In the genomic region with DNA sequence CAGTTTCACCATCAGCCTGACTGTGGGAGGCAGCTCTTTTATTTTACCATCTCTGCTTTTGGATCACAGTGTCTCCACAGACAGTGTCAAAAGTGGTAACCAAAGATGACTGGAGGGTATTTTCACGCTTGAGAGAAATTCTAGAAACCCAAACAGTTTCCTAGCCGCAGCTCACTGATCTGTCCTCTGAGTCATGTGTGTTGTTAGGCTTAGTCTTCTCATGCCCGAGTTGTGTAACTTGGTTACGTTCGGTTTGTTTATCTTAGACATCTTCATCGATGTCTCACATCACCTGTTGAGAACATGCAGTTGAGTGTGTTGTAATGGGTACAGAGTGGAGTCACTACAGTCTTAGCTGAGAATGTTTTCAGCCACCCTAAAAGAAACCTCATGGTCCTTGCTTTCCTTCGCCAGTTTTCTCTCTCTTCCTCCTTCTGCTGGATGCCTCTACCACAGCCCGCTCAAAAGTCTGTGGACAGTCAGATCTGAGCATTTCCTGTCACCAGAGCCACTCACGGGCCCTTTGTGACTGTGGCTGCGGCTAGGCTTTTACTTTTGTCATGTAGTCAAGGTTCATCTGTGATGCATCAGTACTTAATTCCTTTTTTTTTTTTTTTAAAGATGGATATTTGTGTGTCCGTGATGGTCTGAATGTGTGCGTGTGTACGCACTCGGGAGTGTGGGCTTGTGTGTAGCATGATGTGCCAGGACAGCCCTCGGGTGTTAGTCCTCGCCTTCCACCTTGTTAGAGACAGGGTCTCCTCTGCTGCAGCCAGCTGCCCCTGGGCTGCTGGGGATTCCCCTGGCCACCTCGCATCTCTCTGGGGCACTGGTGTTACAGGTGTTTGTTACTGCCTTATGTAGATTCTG, we compare ENCODE assay signal across 9 mouse cellular contexts. TPM values are rescaled to one million over a fixed set of nuclear protein-coding genes. Genes with fewer than 3 reads are reported as not detected.
DNase-seq lines count a peak whose midpoint lies in the region; ATAC-seq lines count a peak whose summit lies in the region.
"Had no signal": no experiment of that assay in that cellular context is flagged by ENCODE, and none has a peak within 500 bp of the region (broad histone marks: within the 10 kb centered on the region; RNA-seq: fewer than 3 reads in every experiment).

No protein-coding gene starts in this region.

- no peak overlapping the region for H3K4me2 ChIP-seq in midbrain, embryonic 11.5 days
- H3K4me2 ChIP-seq: limb, embryonic 12.5 days had no signal

- H3K36me3 ChIP-seq in forebrain, embryonic 10.5 days (replicated peaks) = peaks cover 22% of the 10 kb centered on the region
- H3K36me3 ChIP-seq in midbrain, embryonic 11.5 days (ENCODE audit: control insufficient read depth, insufficient read depth, low read length) = no peaks in the 10 kb centered on the region

- WGBS in forebrain, embryonic 10.5 days = 91% methylated on average over 17 of the region's 17 CpGs
- 89% methylated on average over 17 of the region's 17 CpGs for WGBS in midbrain, embryonic 11.5 days

- peak; percentile 59 for DNase-seq in 3T3-L1 (ENCODE audit: low read depth, low spot score)
- DNase-seq in B cell, adult 2 months = peak; percentile 80 to 83
- DNase-seq in naive thymus-derived CD4-positive, alpha-beta T cell, adult 2 months (ENCODE audit: low read depth) = peak; percentile 86
- no peak for DNase-seq in forebrain, embryonic 10.5 days (ENCODE audit: extremely low spot score, low spot score)
- no peak for DNase-seq in midbrain, embryonic 11.5 days (ENCODE audit: low spot score, missing footprints)
- DNase-seq in right cerebral cortex, postnatal 25 days = no peak
- DNase-seq: gastrocnemius, postnatal 14 days had no signal

- H3K9ac ChIP-seq in midbrain, embryonic 11.5 days (ENCODE audit: low read length) = no peak overlapping the region
- H3K9ac ChIP-seq: limb, embryonic 12.5 days had no signal

- no peak overlapping the region for H3K4me3 ChIP-seq in forebrain, embryonic 10.5 days
- no peak overlapping the region for H3K4me3 ChIP-seq in midbrain, embryonic 11.5 days (ENCODE audit: low read depth, low read length)
- H3K4me3 ChIP-seq: limb, embryonic 12.5 days had no signal

- ATAC-seq in granulocyte monocyte progenitor cell, adult 5-6 weeks (replicated peaks; ENCODE audit: poor library complexity, severe bottlenecking) = peak; percentile 48
- no peak for ATAC-seq in midbrain, embryonic 11.5 days (ENCODE audit: low FRiP score)

- peaks cover 26% of the 10 kb centered on the region for H3K4me1 ChIP-seq in forebrain, embryonic 10.5 days
- H3K4me1 ChIP-seq in midbrain, embryonic 11.5 days (ENCODE audit: control insufficient read depth, insufficient read depth, low read length) = peaks cover 13% of the 10 kb centered on the region

- no peaks in the 10 kb centered on the region for H3K27me3 ChIP-seq in forebrain, embryonic 10.5 days (ENCODE audit: poor library complexity, severe bottlenecking)
- H3K27me3 ChIP-seq in midbrain, embryonic 11.5 days (ENCODE audit: control insufficient read depth, insufficient read depth, low read length) = no peaks in the 10 kb centered on the region
- H3K27me3 ChIP-seq: limb, embryonic 12.5 days had no signal

- no peak overlapping the region for H3K27ac ChIP-seq in forebrain, embryonic 10.5 days
- H3K27ac ChIP-seq in midbrain, embryonic 11.5 days (ENCODE audit: low read depth, low read length) = no peak overlapping the region
- H3K27ac ChIP-seq: limb, embryonic 12.5 days had no signal

- no peaks in the 10 kb centered on the region; the same call in 1 of the 2 replicates for H3K9me3 ChIP-seq in forebrain, embryonic 10.5 days
- H3K9me3 ChIP-seq in midbrain, embryonic 11.5 days (ENCODE audit: control insufficient read depth, low read length) = no peaks in the 10 kb centered on the region
- H3K9me3 ChIP-seq: limb, embryonic 12.5 days had no signal

RNA-seq across cellular contexts. Expression of a gene that starts 3.5 kb away (rescaled TPM):
- 83.3 and 104 TPM in 2 replicates for total RNA-seq in granulocyte monocyte progenitor cell, adult 5-6 weeks (2014; fragmentation: Nextera tagmentation)
- total RNA-seq in granulocyte monocyte progenitor cell, adult 5-6 weeks (2017) = 51.9 and 63.8 TPM in 2 replicates
- polyA plus RNA-seq in forebrain, embryonic 10.5 days (2016; fragmentation: Nextera tagmentation; extraction: Ambion mirVana) = 12.0 and 13.8 TPM in 2 replicates
- 17.2 and 19.5 TPM in 2 replicates for polyA plus RNA-seq in midbrain, embryonic 11.5 days (2014; fragmentation: Nextera tagmentation; extraction: Ambion mirVana)

RNA-seq across cellular contexts. Expression of a gene that starts 48.1 kb away (rescaled TPM):
- 1.1 and 4.0 TPM in 2 replicates for total RNA-seq in granulocyte monocyte progenitor cell, adult 5-6 weeks (2014; fragmentation: Nextera tagmentation)
- total RNA-seq in granulocyte monocyte progenitor cell, adult 5-6 weeks (2017) = 0.65 and 0.82 TPM in 2 replicates
- polyA plus RNA-seq in forebrain, embryonic 10.5 days (2016; fragmentation: Nextera tagmentation; extraction: Ambion mirVana) = 9.0 and 9.3 TPM in 2 replicates
- polyA plus RNA-seq in midbrain, embryonic 11.5 days (2014; fragmentation: Nextera tagmentation; extraction: Ambion mirVana) = 19.5 and 20.5 TPM in 2 replicates

RNA-seq across cellular contexts. Expression of a gene that starts 57.0 kb away (rescaled TPM):
- total RNA-seq in granulocyte monocyte progenitor cell, adult 5-6 weeks (2014; fragmentation: Nextera tagmentation) = not detected in 2 replicates
- total RNA-seq in granulocyte monocyte progenitor cell, adult 5-6 weeks (2017) = 0.82 and 4.8 TPM in 2 replicates
- 11.1 and 13.0 TPM in 2 replicates for polyA plus RNA-seq in forebrain, embryonic 10.5 days (2016; fragmentation: Nextera tagmentation; extraction: Ambion mirVana)
- polyA plus RNA-seq in midbrain, embryonic 11.5 days (2014; fragmentation: Nextera tagmentation; extraction: Ambion mirVana) = 8.1 and 8.7 TPM in 2 replicates

Comparison
In these comparisons a context has a peak if more than half of its experiments do, and no peak if none do; other contexts are left out.
1. DNase-seq: peak in 3T3-L1 (single experiment), B cell, adult 2 months (2 of 2) and naive thymus-derived CD4-positive, alpha-beta T cell, adult 2 months (single experiment); none in forebrain, embryonic 10.5 days (single experiment), midbrain, embryonic 11.5 days (single experiment) and right cerebral cortex, postnatal 25 days (single experiment).